Mouse (Mus musculus) stomach, embryonic 15.5 days (tissue): ENCODE data around the gene Mcm2. TPM values are rescaled to one million over a fixed set of nuclear protein-coding genes. Genes with fewer than 3 reads are reported as not detected.

Source experiments
- ATAC-seq: fragments of 200-750 bp; cut with Nextera tagmentation; 2 replicates; pipeline ENCODE4 v1.8.0; 2017; ENCODE audit warnings: low read depth, moderate number of reproducible peaks, moderate TSS enrichment; ENCODE audit not compliant: insufficient read depth, low FRiP score
- H3K27ac ChIP-seq: fragments of 300-500 bp; sonication (generic); 2 replicates; pipeline ENCODE4 v1.5.1; 2015; ENCODE audit warnings: mild to moderate bottlenecking, inconsistent platforms
- H3K27me3 ChIP-seq: fragments of 300-500 bp; sonication (generic); replicated peaks from 2 replicates; pipeline ENCODE4 v1.6.1; 2015; ENCODE audit warnings: inconsistent platforms
- H3K36me3 ChIP-seq: fragments of 300-500 bp; sonication (generic); 2 replicates; pipeline ENCODE4 v1.6.1; 2015; ENCODE audit warnings: inconsistent platforms
- H3K4me1 ChIP-seq: fragments of 300-500 bp; sonication (generic); 2 replicates; pipeline ENCODE4 v1.6.1; 2015; ENCODE audit warnings: inconsistent platforms
- H3K4me2 ChIP-seq: fragments of 300-500 bp; sonication (generic); 2 replicates; pipeline ENCODE4 v1.6.1; 2015; ENCODE audit warnings: mild to moderate bottlenecking, inconsistent platforms
- H3K4me3 ChIP-seq: fragments of 300-500 bp; sonication (generic); replicated peaks from 2 replicates; pipeline ENCODE4 v1.5.1; 2015; ENCODE audit warnings: inconsistent platforms
- H3K9ac ChIP-seq: fragments of 300-500 bp; sonication (generic); 2 replicates; pipeline ENCODE4 v1.6.1; 2015; ENCODE audit warnings: inconsistent platforms
- H3K9me3 ChIP-seq: fragments of 300-500 bp; sonication (generic); 2 replicates; pipeline ENCODE4 v1.6.1; 2016; ENCODE audit warnings: inconsistent platforms
- WGBS: fragments of 180-500 bp; shearing (Covaris S2); methylation state at CpG from one replicate; pipeline ENCODE4 v1.1.7; 2015; 5-methylcytosine and 5-hydroxymethylcytosine counted together
- polyA plus RNA-seq: library from polyadenylated mRNA; unstranded; fragments of >200 nt; fragmentation: Nextera tagmentation; extraction: Ambion mirVana; gene quantifications from 2 replicates; pipeline ENCODE4 v1.2.1, GENCODE M21; 2015

Gene Mcm2
- polyA plus RNA-seq, 1 experiment from 2014 or later, result 105 TPM

- Histone ChIP-seq H3K27me3 (no peaks in the 10 kb centered on the region), H3K9ac (peak within 1 kb of the TSS; percentile 62), H3K4me3 (peak within 1 kb of the TSS; percentile 66), H3K9me3 (no peaks in the 10 kb centered on the region), H3K36me3 (no peaks in the 10 kb centered on the region), H3K4me2 (peak within 1 kb of the TSS; percentile 86), H3K4me1 (peaks cover 39% of the 10 kb centered on the region), H3K27ac (peak within 1 kb of the TSS; percentile 94)
- WGBS, result under 1% methylated on average over 66 of the region's 66 CpGs
- peak; percentile 86 for ATAC-seq
These were observed 3.6 kb upstream of the Mcm2 start, which contains the start of gene Tpra1 for GRCm38 (mm10) chr6:88901947-88902820. Tpra1 (plus strand) TSS chr6:88902251.

- H3K27me3 ChIP-seq, result no peaks in the 10 kb centered on the region
- H3K4me3 ChIP-seq, result peak overlapping the region; percentile 66
- no peak for ATAC-seq
- peak overlapping the region; percentile 94 for H3K27ac ChIP-seq
- H3K9ac ChIP-seq, result peak overlapping the region; percentile 62; the same call in 1 of the 2 replicates
- WGBS, result under 1% methylated on average over 5 of the region's 5 CpGs
- H3K9me3 ChIP-seq, result no peaks in the 10 kb centered on the region
- H3K36me3 ChIP-seq, result no peaks in the 10 kb centered on the region
- H3K4me2 ChIP-seq, result peak overlapping the region; percentile 86
- H3K4me1 ChIP-seq, result peaks cover 43% of the 10 kb centered on the region
These were observed 2.9 kb upstream of the Mcm2 start for GRCm38 (mm10) chr6:88901471-88901870.

GRCm38 (mm10) chr6:88899628-88900027, 1.0 kb upstream of the Mcm2 start:
- H3K27ac ChIP-seq, result no peak overlapping the region
- H3K27me3 ChIP-seq, result no peaks in the 10 kb centered on the region
- no peaks in the 10 kb centered on the region for H3K9me3 ChIP-seq
- 0 out of 2 replicates have a peak, but pooled peaks cover 4% of the 10 kb centered on the region for H3K36me3 ChIP-seq
- H3K9ac ChIP-seq, result no peak overlapping the region
- H3K4me2 ChIP-seq, result no peak overlapping the region
- no peak for ATAC-seq
- H3K4me3 ChIP-seq, result no peak overlapping the region
- 90% methylated on average over 2 of the region's 2 CpGs for WGBS
- peaks cover 39% of the 10 kb centered on the region for H3K4me1 ChIP-seq

- no peak for ATAC-seq
- 58% methylated on average over 4 of the region's 4 CpGs for WGBS
- Histone ChIP-seq H3K4me2 (peak overlapping the region; percentile 74), H3K27me3 (no peaks in the 10 kb centered on the region), H3K9me3 (no peaks in the 10 kb centered on the region), H3K4me3 (peak overlapping the region; percentile 63; the same call in 1 of the 2 replicates), H3K9ac (no peak overlapping the region), H3K27ac (0 out of 2 replicates have a peak overlapping the region, but pooled peaks have one; percentile 22), H3K36me3 (0 out of 2 replicates have a peak, but pooled peaks cover 4% of the 10 kb centered on the region), H3K4me1 (peaks cover 35% of the 10 kb centered on the region)
These were observed 506 bp upstream of the Mcm2 start for GRCm38 (mm10) chr6:88899086-88899485.

GRCm38 (mm10) chr6:88897246-88897645, 1.3 kb downstream of the Mcm2 start:
- Histone ChIP-seq H3K4me2 (peak overlapping the region; percentile 74), H3K36me3 (peaks cover 18% of the 10 kb centered on the region), H3K27ac (no peak overlapping the region), H3K9ac (no peak overlapping the region), H3K9me3 (no peaks in the 10 kb centered on the region), H3K4me3 (peak overlapping the region; percentile 63), H3K27me3 (no peaks in the 10 kb centered on the region), H3K4me1 (peaks cover 22% of the 10 kb centered on the region)
- no peak for ATAC-seq
- WGBS, result 60% methylated on average over 7 of the region's 7 CpGs

- no peak for ATAC-seq
- H3K27me3 ChIP-seq, result no peaks in the 10 kb centered on the region
- peaks cover 31% of the 10 kb centered on the region for H3K36me3 ChIP-seq
- H3K4me2 ChIP-seq, result no peak overlapping the region
- no peak overlapping the region for H3K9ac ChIP-seq
- no peak overlapping the region for H3K27ac ChIP-seq
- H3K4me1 ChIP-seq, result peaks cover 14% of the 10 kb centered on the region
- H3K9me3 ChIP-seq, result no peaks in the 10 kb centered on the region
- 87% methylated on average over 6 of the region's 6 CpGs for WGBS
- no peak overlapping the region for H3K4me3 ChIP-seq
These were observed 2.6 kb downstream of the Mcm2 start for GRCm38 (mm10) chr6:88895943-88896342.

- Histone ChIP-seq H3K9me3 (no peaks in the 10 kb centered on the region), H3K9ac (no peak overlapping the region), H3K36me3 (peaks cover 55% of the 10 kb centered on the region), H3K4me1 (peaks cover 11% of the 10 kb centered on the region), H3K4me3 (no peak overlapping the region), H3K4me2 (no peak overlapping the region), H3K27me3 (no peaks in the 10 kb centered on the region), H3K27ac (no peak overlapping the region)
- WGBS, result 57% methylated on average over 5 of the region's 5 CpGs
- no peak for ATAC-seq
These were observed 5.0 kb downstream of the Mcm2 start for GRCm38 (mm10) chr6:88893559-88893958.

- no peaks in the 10 kb centered on the region for H3K4me1 ChIP-seq
- H3K9ac ChIP-seq, result no peak overlapping the region
- H3K27me3 ChIP-seq, result no peaks in the 10 kb centered on the region
- H3K36me3 ChIP-seq, result peaks cover 80% of the 10 kb centered on the region
- no peaks in the 10 kb centered on the region for H3K9me3 ChIP-seq
- H3K27ac ChIP-seq, result no peak overlapping the region
- WGBS, result 88% methylated on average over 7 of the region's 7 CpGs
- H3K4me2 ChIP-seq, result no peak overlapping the region
- H3K4me3 ChIP-seq, result no peak overlapping the region
- ATAC-seq, result no peak
These were observed 7.7 kb downstream of the Mcm2 start for GRCm38 (mm10) chr6:88890832-88891231.

- Histone ChIP-seq H3K9me3 (no peaks in the 10 kb centered on the region), H3K4me2 (no peak overlapping the region), H3K9ac (no peak overlapping the region), H3K4me3 (no peak overlapping the region), H3K4me1 (no peaks in the 10 kb centered on the region), H3K27ac (no peak overlapping the region), H3K36me3 (peaks cover 88% of the 10 kb centered on the region), H3K27me3 (no peaks in the 10 kb centered on the region)
- no peak for ATAC-seq
- 87% methylated on average over 13 of the region's 13 CpGs for WGBS
These were observed 9.1 kb downstream of the Mcm2 start for GRCm38 (mm10) chr6:88889410-88890042.

- Histone ChIP-seq H3K9ac (no peak overlapping the region), H3K27ac (no peak overlapping the region), H3K4me1 (no peaks in the 10 kb centered on the region), H3K4me3 (no peak overlapping the region), H3K9me3 (no peaks in the 10 kb centered on the region), H3K4me2 (no peak overlapping the region), H3K36me3 (peaks cover 82% of the 10 kb centered on the region), H3K27me3 (no peaks in the 10 kb centered on the region)
- no peak for ATAC-seq
- WGBS, result 82% methylated on average over 2 of the region's 2 CpGs
These were observed 12.1 kb downstream of the Mcm2 start for GRCm38 (mm10) chr6:88886417-88886967.

- no peak for ATAC-seq
- Histone ChIP-seq H3K9me3 (no peaks in the 10 kb centered on the region), H3K27ac (no peak overlapping the region), H3K9ac (no peak overlapping the region), H3K27me3 (no peaks in the 10 kb centered on the region), H3K4me1 (no peaks in the 10 kb centered on the region), H3K4me3 (no peak overlapping the region), H3K36me3 (peaks cover 76% of the 10 kb centered on the region), H3K4me2 (no peak overlapping the region)
- WGBS, result 91% methylated on average over 12 of the region's 12 CpGs
These were observed 12.8 kb downstream of the Mcm2 start for GRCm38 (mm10) chr6:88885644-88886416.
